Mouse (Mus musculus) stomach, embryonic 16.5 days (tissue): ENCODE results near the gene Dhcr7. TPM values are rescaled to one million over a fixed set of nuclear protein-coding genes. Genes with fewer than 3 reads are reported as not detected.

Experiments used
- ATAC-seq: fragments of 200-750 bp; cut with Nextera tagmentation; 2 replicates; pipeline ENCODE4 v1.8.0; 2017; ENCODE audit warnings: moderate number of reproducible peaks, moderate TSS enrichment; ENCODE audit not compliant: insufficient read depth, low FRiP score
- H3K27ac ChIP-seq: fragments of 300-500 bp; sonication (generic); 2 replicates; pipeline ENCODE4 v1.5.1; 2014; ENCODE audit warnings: low read length
- H3K27me3 ChIP-seq: fragments of 300-500 bp; sonication (generic); 2 replicates; pipeline ENCODE4 v1.6.1; 2014; ENCODE audit warnings: low read length, control low read depth, mixed read lengths; ENCODE audit not compliant: control insufficient read depth, insufficient read depth
- H3K36me3 ChIP-seq: fragments of 300-500 bp; sonication (generic); 2 replicates; pipeline ENCODE4 v1.6.1; 2014; ENCODE audit warnings: low read length; ENCODE audit not compliant: control insufficient read depth, insufficient read depth
- H3K4me1 ChIP-seq: fragments of 300-500 bp; sonication (generic); 2 replicates; pipeline ENCODE4 v1.6.1; 2014; ENCODE audit warnings: low read length, control low read depth, mixed read lengths; ENCODE audit not compliant: control insufficient read depth, insufficient read depth
- H3K4me2 ChIP-seq: fragments of 300-500 bp; sonication (generic); 2 replicates; pipeline ENCODE4 v1.6.1; 2014; ENCODE audit warnings: low read depth, low read length, mixed read lengths
- H3K4me3 ChIP-seq: fragments of 300-500 bp; sonication (generic); replicated peaks from 2 replicates; pipeline ENCODE4 v1.5.1; 2014; ENCODE audit warnings: mild to moderate bottlenecking, low read length
- H3K9ac ChIP-seq: fragments of 300-500 bp; sonication (generic); 2 replicates; pipeline ENCODE4 v1.6.1; 2014; ENCODE audit warnings: low read length
- H3K9me3 ChIP-seq: fragments of 300-500 bp; sonication (generic); replicated peaks from 2 replicates; pipeline ENCODE4 v1.6.1; 2016; ENCODE audit warnings: low read length, control low read depth; ENCODE audit not compliant: control insufficient read depth
- WGBS: fragments of 180-500 bp; shearing (Covaris S2); extraction: QIAGEN DNeasy Blood & Tissue Kit; methylation state at CpG from one replicate; pipeline ENCODE4 v1.1.7; 2014; 5-methylcytosine and 5-hydroxymethylcytosine counted together
- polyA plus RNA-seq: library from polyadenylated mRNA; unstranded; fragments of >200 nt; fragmentation: Nextera tagmentation; extraction: Ambion mirVana; gene quantifications from 2 replicates; pipeline ENCODE4 v1.2.1, GENCODE M21; 2015

The Dhcr7 gene
- polyA plus RNA-seq, 1 experiment from 2014 or later, result 42.4 TPM

- peak overlapping the region; percentile 94 for H3K4me2 ChIP-seq
- peak; percentile 99 for ATAC-seq
- peak overlapping the region; percentile 95 for H3K27ac ChIP-seq
- peak overlapping the region; percentile 70 for H3K4me3 ChIP-seq
- no peaks in the 10 kb centered on the region for H3K36me3 ChIP-seq
- H3K27me3 ChIP-seq, result no peaks in the 10 kb centered on the region
- H3K9me3 ChIP-seq, result no peaks in the 10 kb centered on the region
- H3K4me1 ChIP-seq, result peaks cover 25% of the 10 kb centered on the region
- 1% methylated on average over 37 of the region's 37 CpGs for WGBS
- peak overlapping the region; percentile 82 for H3K9ac ChIP-seq
These were observed 6.8 kb downstream of the Dhcr7 start for GRCm38 (mm10) chr7:143829504-143830331.

GRCm38 (mm10) chr7:143830399-143830798 is 7.5 kb downstream of the Dhcr7 start:
- no peak; the same call in 1 of the 2 replicates for ATAC-seq

DNA sequence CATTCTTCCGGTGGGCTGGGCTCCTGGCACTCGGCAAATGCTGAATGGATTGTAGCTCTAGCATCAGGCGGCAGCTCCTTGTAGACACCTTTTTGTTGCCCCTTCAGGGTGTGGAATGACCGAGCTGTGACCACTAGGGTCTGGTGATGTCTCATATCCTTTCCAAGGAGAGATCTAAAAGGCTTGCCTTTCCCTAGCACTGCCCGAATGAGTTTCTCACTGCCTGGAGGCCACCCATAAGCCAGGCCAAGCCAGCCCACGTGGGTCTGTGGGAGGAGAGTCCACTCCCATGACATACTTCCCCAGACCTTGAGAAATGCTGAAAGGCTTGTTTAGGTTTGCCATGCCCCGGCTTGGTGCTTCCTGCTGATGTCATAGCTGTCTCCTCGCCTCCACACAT is 9.3 kb downstream of the Dhcr7 start:
- ATAC-seq, result no peak
- Histone ChIP-seq H3K27me3 (no peaks in the 10 kb centered on the region), H3K27ac (no peak overlapping the region), H3K9me3 (no peaks in the 10 kb centered on the region), H3K4me1 (peaks cover 33% of the 10 kb centered on the region), H3K4me3 (no peak overlapping the region), H3K4me2 (no peak overlapping the region), H3K9ac (no peak overlapping the region), H3K36me3 (no peaks in the 10 kb centered on the region; the same call in 1 of the 2 replicates)
- WGBS, result 74% methylated on average over 8 of the region's 8 CpGs

More at GRCm38 (mm10) chr7:143830399-143830798, 7.5 kb downstream of the Dhcr7 start:
- peak overlapping the region; percentile 79 for H3K9ac ChIP-seq
- no peaks in the 10 kb centered on the region for H3K9me3 ChIP-seq
- no peaks in the 10 kb centered on the region for H3K27me3 ChIP-seq
- H3K4me2 ChIP-seq, result peak overlapping the region; percentile 94
- H3K27ac ChIP-seq, result 0 out of 2 replicates have a peak overlapping the region, but pooled peaks have one; percentile 7
- H3K4me1 ChIP-seq, result peaks cover 32% of the 10 kb centered on the region
- H3K4me3 ChIP-seq, result peak overlapping the region; percentile 70
- no peaks in the 10 kb centered on the region for H3K36me3 ChIP-seq
- 9% methylated on average over 6 of the region's 6 CpGs for WGBS

GRCm38 (mm10) chr7:143832611-143833010 is 9.7 kb downstream of the Dhcr7 start:
- ATAC-seq, result no peak
- H3K9ac ChIP-seq, result no peak overlapping the region
- no peak overlapping the region for H3K4me3 ChIP-seq
- H3K4me2 ChIP-seq, result no peak overlapping the region
- H3K27ac ChIP-seq, result no peak overlapping the region
- peaks cover 33% of the 10 kb centered on the region for H3K4me1 ChIP-seq
- peaks cover 1% of the 10 kb centered on the region for H3K36me3 ChIP-seq
- H3K27me3 ChIP-seq, result no peaks in the 10 kb centered on the region
- no peaks in the 10 kb centered on the region for H3K9me3 ChIP-seq
- WGBS, result 86% methylated on average over 2 of the region's 2 CpGs

- Histone ChIP-seq H3K4me3 (no peak overlapping the region), H3K9ac (no peak overlapping the region), H3K27me3 (no peaks in the 10 kb centered on the region), H3K9me3 (no peaks in the 10 kb centered on the region), H3K4me1 (peaks cover 33% of the 10 kb centered on the region), H3K27ac (no peak overlapping the region), H3K4me2 (no peak overlapping the region), H3K36me3 (peaks cover 10% of the 10 kb centered on the region)
- ATAC-seq, result no peak
- 76% methylated on average over 6 of the region's 6 CpGs for WGBS
These were observed 10.7 kb downstream of the Dhcr7 start for GRCm38 (mm10) chr7:143833581-143834190.

DNA sequence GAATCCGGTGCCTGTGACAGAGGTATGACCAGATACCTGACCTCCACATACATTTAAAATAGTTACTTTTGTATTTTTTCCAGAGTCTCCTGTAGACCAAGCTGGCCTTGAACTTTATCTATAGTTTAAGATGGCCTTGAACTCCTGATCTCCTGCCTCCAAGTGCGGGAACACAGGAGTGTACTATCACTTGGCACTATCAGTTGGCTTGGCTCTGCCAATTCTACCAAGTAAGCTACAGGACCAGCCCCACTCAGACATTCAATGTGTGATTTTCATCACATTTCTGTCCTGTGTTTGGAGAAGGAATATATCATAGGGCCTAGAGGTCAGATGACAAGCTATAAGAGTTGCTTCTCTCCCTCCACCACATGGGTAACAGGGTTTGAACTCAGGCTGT is 11.4 kb downstream of the Dhcr7 start:
- Histone ChIP-seq H3K9ac (no peak overlapping the region), H3K4me1 (peaks cover 33% of the 10 kb centered on the region), H3K36me3 (peaks cover 10% of the 10 kb centered on the region), H3K9me3 (no peaks in the 10 kb centered on the region), H3K27ac (peak overlapping the region; percentile 78; the same call in 1 of the 2 replicates), H3K4me3 (no peak overlapping the region), H3K27me3 (no peaks in the 10 kb centered on the region), H3K4me2 (no peak overlapping the region)
- 87% methylated on average over 2 of the region's 2 CpGs for WGBS
- ATAC-seq, result no peak

DNA sequence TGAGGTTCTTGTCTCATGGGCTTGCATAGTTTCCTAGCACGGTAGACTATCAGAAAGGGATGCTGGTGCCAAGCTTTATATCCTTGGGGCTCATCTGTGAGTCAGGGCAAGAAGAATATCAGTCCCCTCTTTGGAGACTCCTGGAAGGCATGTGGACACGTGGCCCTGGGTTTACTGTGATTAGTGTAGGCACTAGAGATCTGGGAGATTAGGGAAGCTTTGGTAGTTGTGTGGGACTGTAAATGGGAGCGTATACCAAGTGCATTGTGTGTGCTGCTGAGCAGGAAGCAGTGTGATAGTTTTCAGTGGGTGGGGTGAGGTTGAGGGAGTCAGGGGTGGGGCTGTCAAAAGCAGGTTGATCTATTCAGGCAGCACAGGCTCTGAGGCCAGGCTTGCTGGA is 12.0 kb downstream of the Dhcr7 start:
- Histone ChIP-seq H3K4me3 (no peak overlapping the region), H3K4me2 (no peak overlapping the region), H3K27ac (peak overlapping the region; percentile 78), H3K36me3 (peaks cover 10% of the 10 kb centered on the region), H3K27me3 (no peaks in the 10 kb centered on the region), H3K9ac (0 out of 2 replicates have a peak overlapping the region, but pooled peaks have one; percentile 16), H3K9me3 (no peaks in the 10 kb centered on the region), H3K4me1 (peaks cover 33% of the 10 kb centered on the region)
- 39% methylated on average over 3 of the region's 3 CpGs for WGBS
- ATAC-seq, result peak; percentile 79

DNA sequence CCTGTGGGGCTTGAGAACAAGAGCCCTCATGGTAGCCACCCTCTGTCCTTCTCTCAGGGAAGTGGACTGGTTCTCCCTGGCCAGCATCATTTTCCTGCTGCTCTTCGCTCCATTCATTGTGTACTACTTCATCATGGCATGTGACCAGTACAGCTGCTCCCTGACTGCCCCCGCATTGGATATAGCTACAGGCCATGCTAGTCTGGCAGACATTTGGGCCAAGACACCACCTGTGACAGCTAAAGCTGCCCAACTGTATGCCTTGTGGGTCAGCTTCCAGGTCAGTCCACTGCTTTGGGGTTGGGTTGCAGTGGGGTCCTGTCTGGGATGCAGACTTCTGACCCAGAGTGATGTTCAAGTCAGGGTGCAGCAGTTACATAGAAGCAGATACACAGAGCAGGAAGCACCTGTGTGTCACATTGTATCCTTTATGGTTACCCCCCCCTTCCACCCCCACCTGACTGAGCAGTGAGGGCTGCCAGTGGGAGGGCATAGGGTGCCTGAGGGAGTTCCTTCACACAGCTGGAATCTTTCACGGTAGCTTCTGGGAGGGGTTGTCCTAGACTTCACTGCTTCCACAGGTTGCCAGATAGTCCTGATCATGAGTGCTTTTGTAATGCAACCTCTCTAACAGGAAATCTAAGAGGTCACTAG is 14.9 kb downstream of the Dhcr7 start:
- no peak overlapping the region for H3K27ac ChIP-seq
- no peak overlapping the region for H3K9ac ChIP-seq
- 92% methylated on average over 3 of the region's 3 CpGs for WGBS
- H3K4me1 ChIP-seq, result peaks cover 14% of the 10 kb centered on the region; the same call in 1 of the 2 replicates
- H3K9me3 ChIP-seq, result no peaks in the 10 kb centered on the region
- H3K36me3 ChIP-seq, result peaks cover 26% of the 10 kb centered on the region
- H3K27me3 ChIP-seq, result no peaks in the 10 kb centered on the region
- no peak overlapping the region for H3K4me3 ChIP-seq
- no peak overlapping the region for H3K4me2 ChIP-seq
- ATAC-seq, result no peak

DNA sequence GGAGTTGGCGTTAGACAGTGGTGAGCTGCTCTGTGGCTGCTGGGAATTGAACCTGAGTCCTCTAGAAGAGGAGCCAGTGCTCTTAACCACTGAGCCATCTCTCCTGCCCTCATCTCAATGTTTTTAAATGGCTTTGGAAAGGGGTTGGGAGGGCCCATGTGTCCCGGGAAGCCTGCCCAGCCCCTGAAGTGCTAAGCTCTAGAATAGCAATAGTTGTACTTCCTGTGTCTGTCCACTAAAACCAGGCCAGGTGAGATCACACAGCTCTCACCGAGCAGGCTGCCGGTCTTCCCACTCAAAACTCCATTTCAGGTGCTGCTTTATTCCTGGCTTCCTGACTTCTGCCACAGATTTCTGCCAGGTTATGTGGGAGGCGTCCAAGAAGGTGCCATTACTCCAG is 17.2 kb downstream of the Dhcr7 start:
- 94% methylated on average over 5 of the region's 5 CpGs for WGBS
- H3K27ac ChIP-seq, result no peak overlapping the region
- H3K36me3 ChIP-seq, result peaks cover 46% of the 10 kb centered on the region
- H3K27me3 ChIP-seq, result no peaks in the 10 kb centered on the region
- no peaks in the 10 kb centered on the region for H3K9me3 ChIP-seq
- H3K4me3 ChIP-seq, result no peak overlapping the region
- peaks cover 4% of the 10 kb centered on the region; the same call in 1 of the 2 replicates for H3K4me1 ChIP-seq
- ATAC-seq, result no peak
- no peak overlapping the region for H3K9ac ChIP-seq
- H3K4me2 ChIP-seq, result no peak overlapping the region
